Mouse (Mus musculus): ENCODE results near the gene Fam13c. TPM values are rescaled to one million over a fixed set of nuclear protein-coding genes. Genes with fewer than 3 reads are reported as not detected.

Fam13c gene
- polyA plus RNA-seq, 1 experiment from 2014 or later: 20.8 TPM

GRCm38 (mm10) chr10:70485287-70485612, 45.0 kb downstream of the Fam13c start:
- DNase-seq (ENCODE audit: low spot score) (peak; percentile 92), ATAC-seq (peak; percentile 88)
- no peak overlapping the region; the same call in 1 of the 2 replicates for H3K9ac ChIP-seq (ENCODE audit: low read length)
- WGBS: 2% methylated on average over 7 of the region's 7 CpGs
- H3K4me2 ChIP-seq (ENCODE audit: low read length): peak overlapping the region; percentile 34
- 0 out of 2 replicates have a peak, but pooled peaks cover 2% of the 10 kb centered on the region for H3K36me3 ChIP-seq (ENCODE audit: control insufficient read depth, insufficient read depth, low read length)
- peaks cover 10% of the 10 kb centered on the region; the same call in 1 of the 2 replicates for H3K4me1 ChIP-seq (ENCODE audit: control insufficient read depth, insufficient read depth, low read length)
- no peaks in the 10 kb centered on the region for H3K27me3 ChIP-seq (replicated peaks; ENCODE audit: control insufficient read depth, insufficient read depth, low read length)
- H3K9me3 ChIP-seq (replicated peaks; ENCODE audit: control insufficient read depth, low read length): no peaks in the 10 kb centered on the region
- peak overlapping the region; percentile 49; the same call in 1 of the 2 replicates for H3K27ac ChIP-seq (ENCODE audit: low read depth, low read length)
- no peak overlapping the region for H3K4me3 ChIP-seq (ENCODE audit: low read depth, low read length)

DNA sequence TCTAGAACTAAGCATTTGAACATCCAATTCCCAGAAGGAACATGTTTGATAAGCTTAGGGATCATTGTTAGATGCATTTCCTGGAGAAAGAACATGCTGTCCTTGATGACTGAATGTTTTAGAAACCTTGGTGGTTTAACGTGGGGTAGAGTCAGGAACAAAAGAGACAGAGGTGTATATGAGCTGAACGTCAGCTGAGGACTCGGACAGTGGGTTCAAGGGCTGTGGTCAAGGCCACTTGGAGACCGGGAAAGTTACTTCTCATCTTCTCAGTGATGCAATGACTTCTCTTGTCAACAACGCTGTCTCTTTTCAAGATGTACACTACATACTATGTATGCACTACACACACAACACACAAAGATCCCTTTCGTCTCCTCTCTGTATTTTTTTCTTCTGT, 46.4 kb downstream of the Fam13c start:
- no peak overlapping the region for H3K4me3 ChIP-seq (ENCODE audit: low read depth, low read length)
- H3K4me1 ChIP-seq (ENCODE audit: control insufficient read depth, insufficient read depth, low read length): peaks cover 10% of the 10 kb centered on the region; the same call in 1 of the 2 replicates
- no peaks in the 10 kb centered on the region for H3K36me3 ChIP-seq (ENCODE audit: control insufficient read depth, insufficient read depth, low read length)
- ATAC-seq: no peak
- H3K9ac ChIP-seq (ENCODE audit: low read length): no peak overlapping the region
- H3K27me3 ChIP-seq (replicated peaks; ENCODE audit: control insufficient read depth, insufficient read depth, low read length): no peaks in the 10 kb centered on the region
- H3K9me3 ChIP-seq (replicated peaks; ENCODE audit: control insufficient read depth, low read length): no peaks in the 10 kb centered on the region
- DNase-seq (ENCODE audit: low spot score): no peak
- WGBS: 95% methylated on average over 6 of the region's 6 CpGs
- H3K4me2 ChIP-seq (ENCODE audit: low read length): no peak overlapping the region
- H3K27ac ChIP-seq (ENCODE audit: low read depth, low read length): no peak overlapping the region

DNA sequence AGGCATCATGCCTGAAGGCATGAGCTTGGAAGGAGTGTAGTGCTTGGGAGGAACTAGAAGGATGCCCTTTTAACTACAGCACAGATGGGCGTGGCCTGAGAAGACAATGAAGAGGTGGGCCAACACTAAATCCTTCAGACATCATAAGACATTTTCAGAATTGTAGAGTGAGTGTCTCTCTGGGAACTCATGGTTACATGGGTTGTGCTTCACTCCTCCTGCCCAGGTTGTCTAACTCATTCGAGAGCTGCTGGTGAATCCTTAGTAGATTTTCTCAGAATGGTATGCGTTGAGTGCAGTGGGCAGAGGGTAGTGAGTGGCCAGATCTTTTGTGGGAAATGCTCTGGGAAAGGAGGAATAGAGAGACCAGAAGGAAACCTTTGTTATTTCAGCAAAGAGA, 53.6 kb downstream of the Fam13c start:
- no peak for ATAC-seq
- WGBS: 84% methylated on average over 3 of the region's 3 CpGs
- peaks cover 6% of the 10 kb centered on the region; the same call in 1 of the 2 replicates for H3K4me1 ChIP-seq (ENCODE audit: control insufficient read depth, insufficient read depth, low read length)
- no peak overlapping the region for H3K9ac ChIP-seq (ENCODE audit: low read length)
- H3K4me3 ChIP-seq (ENCODE audit: low read depth, low read length): no peak overlapping the region
- no peak overlapping the region for H3K4me2 ChIP-seq (ENCODE audit: low read length)
- H3K9me3 ChIP-seq (replicated peaks; ENCODE audit: control insufficient read depth, low read length): no peaks in the 10 kb centered on the region
- H3K36me3 ChIP-seq (ENCODE audit: control insufficient read depth, insufficient read depth, low read length): no peaks in the 10 kb centered on the region
- DNase-seq (ENCODE audit: low spot score): no peak
- H3K27me3 ChIP-seq (replicated peaks; ENCODE audit: control insufficient read depth, insufficient read depth, low read length): no peaks in the 10 kb centered on the region
- H3K27ac ChIP-seq (ENCODE audit: low read depth, low read length): no peak overlapping the region

DNA sequence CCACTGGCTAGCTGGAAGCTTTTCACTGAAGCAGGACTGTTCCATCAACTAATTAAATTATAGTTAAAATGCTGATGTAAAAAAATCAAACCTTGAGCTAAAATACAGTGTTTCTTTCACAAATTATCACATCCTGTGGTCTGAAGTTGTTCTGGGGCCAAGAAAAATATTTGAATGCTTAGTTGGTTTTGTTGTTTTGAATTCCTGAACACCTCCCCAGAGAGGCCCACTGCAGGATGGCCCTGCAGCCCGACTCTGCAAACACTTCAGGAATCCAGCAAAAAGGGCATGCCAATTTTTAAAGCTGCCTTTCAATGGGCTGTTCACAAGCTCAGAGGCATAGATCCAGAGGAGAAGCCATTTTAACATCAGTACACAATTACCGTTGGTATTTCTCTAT, 54.2 kb downstream of the Fam13c start:
- Histone ChIP-seq H3K9ac (ENCODE audit: low read length) (no peak overlapping the region), H3K4me3 (ENCODE audit: low read depth, low read length) (no peak overlapping the region), H3K27me3 (replicated peaks; ENCODE audit: control insufficient read depth, insufficient read depth, low read length) (no peaks in the 10 kb centered on the region), H3K4me2 (ENCODE audit: low read length) (no peak overlapping the region), H3K36me3 (ENCODE audit: control insufficient read depth, insufficient read depth, low read length) (no peaks in the 10 kb centered on the region), H3K27ac (ENCODE audit: low read depth, low read length) (no peak overlapping the region), H3K9me3 (replicated peaks; ENCODE audit: control insufficient read depth, low read length) (no peaks in the 10 kb centered on the region), H3K4me1 (ENCODE audit: control insufficient read depth, insufficient read depth, low read length) (peaks cover 11% of the 10 kb centered on the region; the same call in 1 of the 2 replicates)
- DNase-seq (ENCODE audit: low spot score) (no peak), ATAC-seq (no peak)
- WGBS: 68% methylated on average over 2 of the region's 2 CpGs

- Histone ChIP-seq H3K9ac (ENCODE audit: low read length) (no peak overlapping the region), H3K36me3 (ENCODE audit: control insufficient read depth, insufficient read depth, low read length) (no peaks in the 10 kb centered on the region), H3K9me3 (replicated peaks; ENCODE audit: control insufficient read depth, low read length) (no peaks in the 10 kb centered on the region), H3K4me1 (ENCODE audit: control insufficient read depth, insufficient read depth, low read length) (peaks cover 12% of the 10 kb centered on the region; the same call in 1 of the 2 replicates), H3K27ac (ENCODE audit: low read depth, low read length) (no peak overlapping the region), H3K4me3 (ENCODE audit: low read depth, low read length) (no peak overlapping the region), H3K4me2 (ENCODE audit: low read length) (no peak overlapping the region), H3K27me3 (replicated peaks; ENCODE audit: control insufficient read depth, insufficient read depth, low read length) (no peaks in the 10 kb centered on the region)
- ATAC-seq (no peak), DNase-seq (ENCODE audit: low spot score) (no peak)
- WGBS: 90% methylated on average over 4 of the region's 4 CpGs
Measured at GRCm38 (mm10) chr10:70495106-70496104, 55.1 kb downstream of the Fam13c start.

DNA sequence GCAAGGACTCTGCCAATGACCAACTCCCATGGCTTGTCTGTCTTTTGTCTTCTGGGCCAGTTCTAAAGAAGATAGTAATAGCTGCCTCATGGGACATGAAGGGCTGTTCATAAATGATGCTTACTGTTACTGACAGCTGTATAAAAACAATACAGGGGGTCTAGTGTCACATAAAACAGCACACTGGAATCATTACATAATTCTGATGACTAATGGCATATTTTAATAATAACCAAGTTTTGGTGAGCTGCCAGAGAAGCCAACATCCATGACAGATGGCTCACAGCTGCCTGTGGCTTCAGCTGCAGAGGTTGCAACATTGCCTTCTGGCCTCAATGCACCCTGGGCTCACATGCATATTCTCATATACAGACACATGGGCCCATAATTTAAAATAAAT, 56.7 kb downstream of the Fam13c start:
- H3K4me3 ChIP-seq (ENCODE audit: low read depth, low read length): no peak overlapping the region
- H3K27me3 ChIP-seq (replicated peaks; ENCODE audit: control insufficient read depth, insufficient read depth, low read length): no peaks in the 10 kb centered on the region
- H3K9ac ChIP-seq (ENCODE audit: low read length): no peak overlapping the region
- no peak overlapping the region for H3K27ac ChIP-seq (ENCODE audit: low read depth, low read length)
- no peak for DNase-seq (ENCODE audit: low spot score)
- H3K9me3 ChIP-seq (replicated peaks; ENCODE audit: control insufficient read depth, low read length): no peaks in the 10 kb centered on the region
- no peaks in the 10 kb centered on the region for H3K36me3 ChIP-seq (ENCODE audit: control insufficient read depth, insufficient read depth, low read length)
- peaks cover 12% of the 10 kb centered on the region; the same call in 1 of the 2 replicates for H3K4me1 ChIP-seq (ENCODE audit: control insufficient read depth, insufficient read depth, low read length)
- no peak for ATAC-seq
- no peak overlapping the region for H3K4me2 ChIP-seq (ENCODE audit: low read length)

DNA sequence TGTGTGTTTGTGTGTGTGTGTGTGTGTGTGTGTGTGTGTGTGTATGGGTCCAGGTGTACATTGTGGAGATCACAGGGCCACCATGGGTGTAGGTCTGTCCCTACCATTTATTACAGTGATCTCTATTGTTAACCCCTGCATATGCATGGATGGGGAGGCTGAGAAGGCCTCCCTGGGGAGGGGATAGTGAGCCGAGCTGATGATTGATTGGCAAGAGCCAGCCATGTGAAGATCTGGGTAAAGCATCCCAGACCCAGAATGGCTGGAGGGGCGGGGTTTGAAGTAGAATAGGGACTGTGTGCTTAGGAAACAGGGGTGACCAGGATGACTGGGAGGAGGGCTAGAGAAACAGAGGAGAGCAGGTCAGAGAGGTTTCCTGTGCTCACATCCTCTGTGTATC, 58.0 kb downstream of the Fam13c start:
- 54% methylated on average over 2 of the region's 2 CpGs for WGBS
- no peak overlapping the region for H3K27ac ChIP-seq (ENCODE audit: low read depth, low read length)
- ATAC-seq: no peak

DNA sequence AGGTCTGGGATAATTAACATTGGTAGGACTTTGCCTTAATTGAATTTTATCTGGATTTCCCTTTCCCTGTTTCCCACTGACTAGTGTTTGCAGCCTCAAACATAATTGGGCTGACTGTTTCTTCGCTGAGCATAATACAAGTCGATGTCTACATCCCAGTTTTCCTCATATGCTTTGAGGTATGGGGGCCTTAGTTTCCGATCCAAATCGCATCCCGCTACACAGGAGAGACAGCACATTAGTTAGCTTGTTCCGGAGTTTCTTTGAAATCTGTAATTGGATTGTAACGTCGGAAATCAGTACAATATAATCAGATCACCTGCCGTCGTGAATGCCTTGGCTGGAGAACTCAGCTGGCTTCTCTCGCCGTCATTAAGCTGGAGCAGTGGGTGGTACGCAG, 59.0 kb downstream of the Fam13c start:
- Histone ChIP-seq H3K4me2 (ENCODE audit: low read length) (no peak overlapping the region), H3K27me3 (replicated peaks; ENCODE audit: control insufficient read depth, insufficient read depth, low read length) (no peaks in the 10 kb centered on the region), H3K27ac (ENCODE audit: low read depth, low read length) (no peak overlapping the region; the same call in 1 of the 2 replicates), H3K4me3 (ENCODE audit: low read depth, low read length) (no peak overlapping the region), H3K9me3 (replicated peaks; ENCODE audit: control insufficient read depth, low read length) (no peaks in the 10 kb centered on the region), H3K4me1 (ENCODE audit: control insufficient read depth, insufficient read depth, low read length) (peaks cover 12% of the 10 kb centered on the region; the same call in 1 of the 2 replicates), H3K36me3 (ENCODE audit: control insufficient read depth, insufficient read depth, low read length) (no peaks in the 10 kb centered on the region), H3K9ac (ENCODE audit: low read length) (no peak overlapping the region)
- DNase-seq (ENCODE audit: low spot score): peak; percentile 37
- no peak; the same call in 1 of the 2 replicates for ATAC-seq
- WGBS: 12% methylated on average over 13 of the region's 13 CpGs

More for the DNA sequence above, 58.0 kb downstream of the Fam13c start:
- Histone ChIP-seq H3K4me1 (ENCODE audit: control insufficient read depth, insufficient read depth, low read length) (peaks cover 12% of the 10 kb centered on the region; the same call in 1 of the 2 replicates), H3K9me3 (replicated peaks; ENCODE audit: control insufficient read depth, low read length) (no peaks in the 10 kb centered on the region), H3K4me2 (ENCODE audit: low read length) (no peak overlapping the region), H3K4me3 (ENCODE audit: low read depth, low read length) (no peak overlapping the region), H3K27me3 (replicated peaks; ENCODE audit: control insufficient read depth, insufficient read depth, low read length) (no peaks in the 10 kb centered on the region), H3K9ac (ENCODE audit: low read length) (no peak overlapping the region), H3K36me3 (ENCODE audit: control insufficient read depth, insufficient read depth, low read length) (no peaks in the 10 kb centered on the region)
- no peak for DNase-seq (ENCODE audit: low spot score)

- no peaks in the 10 kb centered on the region for H3K36me3 ChIP-seq (ENCODE audit: control insufficient read depth, insufficient read depth, low read length)
- no peaks in the 10 kb centered on the region for H3K27me3 ChIP-seq (replicated peaks; ENCODE audit: control insufficient read depth, insufficient read depth, low read length)
- H3K9me3 ChIP-seq (replicated peaks; ENCODE audit: control insufficient read depth, low read length): no peaks in the 10 kb centered on the region
- no peak for DNase-seq (ENCODE audit: low spot score)
- WGBS: 88% methylated on average over 15 of the region's 15 CpGs
- ATAC-seq: no peak
- peaks cover 4% of the 10 kb centered on the region; the same call in 1 of the 2 replicates for H3K4me1 ChIP-seq (ENCODE audit: control insufficient read depth, insufficient read depth, low read length)
- no peak overlapping the region for H3K27ac ChIP-seq (ENCODE audit: low read depth, low read length)
- no peak overlapping the region for H3K4me3 ChIP-seq (ENCODE audit: low read depth, low read length)
- H3K9ac ChIP-seq (ENCODE audit: low read length): no peak overlapping the region
- no peak overlapping the region for H3K4me2 ChIP-seq (ENCODE audit: low read length)
Measured at GRCm38 (mm10) chr10:70504871-70505270, 64.6 kb downstream of the Fam13c start.
